Mouse (Mus musculus): ENCODE measurements around the gene Zbed3.
A peak's percentile ranks its signal among the peaks of the same experiment; 100 is the strongest.

Gene Zbed3

DNA sequence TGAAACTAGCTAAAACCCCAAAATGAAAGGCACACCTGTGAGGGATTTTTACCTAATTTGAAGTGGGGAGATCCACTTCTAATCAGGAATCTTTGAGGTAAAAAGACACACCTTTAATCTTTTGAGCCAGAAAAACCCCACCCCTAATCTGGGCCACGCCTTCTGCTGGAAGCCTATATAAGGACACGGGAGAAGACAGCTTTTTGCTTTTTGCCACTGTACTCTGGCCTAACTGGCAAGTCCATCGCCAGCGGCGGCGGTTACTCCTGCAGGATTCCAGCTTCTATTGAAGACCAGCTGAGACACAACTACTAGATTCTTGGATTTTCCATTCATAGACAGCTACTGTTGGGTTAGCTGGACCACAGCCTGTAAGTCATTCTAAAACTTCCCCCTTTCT, at the start of gene Zbed3:
TSS of gene Zbed3 (plus strand) at position 213 of the 400 bp plus-strand sequence.
- DNase-seq, result no peak

DNA sequence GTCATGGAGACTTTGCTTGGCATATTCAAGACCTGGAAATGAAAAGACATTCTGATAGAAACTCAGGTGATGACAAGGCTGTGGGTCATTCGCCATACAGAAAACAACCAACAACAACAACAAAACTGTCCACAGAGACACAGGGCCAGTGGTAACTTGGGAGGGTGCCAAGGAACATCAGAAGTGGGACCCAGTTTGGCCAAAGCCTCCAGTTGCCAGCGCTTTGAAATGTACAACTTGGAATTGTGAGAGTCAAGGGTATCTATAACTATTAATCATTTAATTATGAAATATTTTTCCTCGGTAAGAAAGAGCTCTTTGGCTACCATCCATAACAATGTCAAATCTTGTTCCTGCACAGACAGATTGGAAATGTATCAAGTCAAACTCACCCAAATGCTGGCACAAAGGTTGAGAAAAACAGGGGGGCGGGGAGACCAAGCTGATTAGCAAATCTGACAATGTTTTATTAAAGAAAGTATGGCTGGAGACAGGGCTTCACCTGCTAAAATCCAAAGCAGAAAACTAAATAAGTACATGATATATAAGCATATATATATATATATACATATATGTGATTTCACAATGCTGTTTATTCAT, 44.9 kb upstream of the Zbed3 start:
- no peak for DNase-seq

DNA sequence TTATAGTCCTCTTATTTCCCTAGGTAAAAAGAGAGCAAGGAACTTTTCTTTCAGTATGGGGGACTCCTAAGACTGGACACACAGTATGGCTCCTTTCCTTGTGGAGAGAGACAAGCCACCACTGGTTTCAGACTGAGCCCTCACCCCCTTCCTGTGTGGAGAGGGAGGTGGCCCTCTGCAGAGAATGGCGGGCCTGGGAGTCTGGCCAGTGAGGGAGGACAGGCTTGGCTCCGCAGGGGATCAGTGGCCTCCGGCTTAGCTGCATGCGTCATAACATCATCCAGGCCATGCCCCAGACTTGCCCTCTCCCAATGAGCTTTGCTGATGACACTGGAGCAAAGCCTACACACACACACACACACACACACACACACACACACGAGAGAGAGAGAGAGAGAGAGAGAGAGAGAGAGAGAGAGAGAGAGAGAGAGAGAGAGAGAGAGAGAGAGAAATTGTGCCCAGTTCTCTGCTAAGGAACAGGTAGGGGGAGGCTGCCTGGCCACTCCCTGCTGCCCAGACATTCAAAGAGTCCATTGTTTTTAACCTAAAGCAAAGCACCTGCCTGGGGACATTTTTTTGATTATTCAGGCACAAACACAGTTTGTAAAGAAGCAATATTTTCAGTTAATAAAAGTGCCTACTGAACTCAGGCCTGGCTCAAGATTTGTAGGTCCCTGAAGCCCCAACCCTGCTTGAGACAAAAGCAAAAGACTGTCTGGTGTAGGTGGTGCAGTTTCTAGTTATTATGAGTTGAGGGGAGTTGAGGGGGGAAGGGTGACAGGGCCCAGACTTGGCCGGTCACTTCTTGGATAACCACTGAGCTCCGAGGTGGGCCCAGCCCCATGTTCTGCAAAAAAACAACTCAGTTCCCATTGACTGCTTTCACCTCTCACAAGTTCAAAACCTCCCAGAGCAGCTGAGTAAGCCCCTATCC, 41.4 kb upstream of the Zbed3 start:
- DNase-seq, result peak in 1 of 2 experiments; percentile 6

DNA sequence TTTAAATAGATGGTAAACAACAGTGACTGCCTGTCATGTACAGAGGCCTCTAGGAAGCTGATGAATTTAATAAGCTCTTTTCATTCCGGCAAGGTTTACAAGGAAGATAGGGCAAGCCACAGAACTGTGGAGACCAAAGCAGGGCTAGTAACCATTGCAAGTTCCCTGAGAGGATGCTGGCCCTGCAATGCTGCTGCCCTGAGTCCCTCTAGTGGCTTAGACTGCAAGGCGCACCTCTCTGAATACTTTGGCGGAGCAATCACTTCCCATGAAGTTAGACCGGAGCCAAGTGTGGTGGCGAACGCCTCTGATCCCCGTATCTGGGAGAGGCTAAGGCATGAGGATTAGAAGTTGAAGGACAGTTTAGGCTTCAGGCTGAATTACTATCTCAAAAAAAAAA, 36.4 kb upstream of the Zbed3 start:
- peak; percentile 47 to 48 for DNase-seq

DNA sequence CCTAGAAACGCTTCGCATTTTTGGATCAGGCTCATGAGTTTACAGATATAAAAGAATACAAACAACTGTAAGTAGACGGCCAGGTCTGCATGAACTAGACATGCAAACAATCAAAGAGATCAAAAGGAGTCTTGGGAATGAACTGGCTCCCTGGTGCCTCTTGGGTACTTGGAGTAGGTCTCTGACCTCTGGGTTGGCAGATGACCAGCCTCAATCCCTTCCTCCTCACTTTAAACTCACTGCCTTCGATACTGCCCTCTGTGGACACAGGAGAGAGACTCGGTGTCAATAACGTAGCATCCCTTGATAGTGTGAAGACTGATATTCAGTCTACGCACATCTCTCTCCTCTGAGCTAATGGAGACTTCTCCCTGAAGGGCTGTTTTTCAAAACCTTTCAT, 35.4 kb upstream of the Zbed3 start:
- DNase-seq, result no peak

DNA sequence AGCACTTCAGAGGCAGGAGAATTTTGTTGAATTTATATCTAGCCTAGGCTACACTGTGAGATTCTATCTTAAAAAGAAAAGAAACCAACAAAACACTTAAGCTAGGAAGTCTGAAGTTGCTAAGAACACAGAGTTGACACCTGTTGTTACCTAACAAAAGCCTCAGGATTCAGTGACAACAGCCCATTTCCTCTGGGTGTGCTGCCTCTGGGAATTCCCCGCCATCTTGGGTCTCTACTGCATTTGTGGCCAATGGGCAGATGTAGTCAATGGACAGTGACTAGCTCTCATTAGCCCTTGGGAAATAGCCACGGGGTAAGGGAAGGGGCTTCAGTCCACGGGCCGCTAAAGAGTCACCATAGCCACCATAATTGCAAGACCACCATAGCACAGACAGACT, 31.4 kb upstream of the Zbed3 start:
- DNase-seq, result no peak

DNA sequence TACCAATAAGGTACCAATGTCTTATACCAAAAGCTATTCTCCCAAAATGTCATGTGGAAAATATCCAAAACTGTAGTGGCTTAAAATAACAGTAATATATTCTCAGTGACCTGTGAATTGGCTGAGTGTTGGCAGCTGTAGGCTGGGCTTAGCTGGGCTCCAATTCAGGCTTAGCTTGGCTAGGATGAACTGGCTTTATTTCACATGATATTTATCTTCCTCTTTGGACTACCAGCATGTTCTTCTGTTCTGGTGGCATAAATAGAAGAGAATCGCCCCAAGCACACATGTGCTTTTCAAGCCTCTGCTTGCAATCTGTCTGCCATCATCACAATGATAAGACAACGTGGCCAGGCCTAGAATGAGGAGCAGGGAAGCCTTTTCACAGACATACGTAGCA, 23.5 kb upstream of the Zbed3 start:
- no peak for DNase-seq

DNA sequence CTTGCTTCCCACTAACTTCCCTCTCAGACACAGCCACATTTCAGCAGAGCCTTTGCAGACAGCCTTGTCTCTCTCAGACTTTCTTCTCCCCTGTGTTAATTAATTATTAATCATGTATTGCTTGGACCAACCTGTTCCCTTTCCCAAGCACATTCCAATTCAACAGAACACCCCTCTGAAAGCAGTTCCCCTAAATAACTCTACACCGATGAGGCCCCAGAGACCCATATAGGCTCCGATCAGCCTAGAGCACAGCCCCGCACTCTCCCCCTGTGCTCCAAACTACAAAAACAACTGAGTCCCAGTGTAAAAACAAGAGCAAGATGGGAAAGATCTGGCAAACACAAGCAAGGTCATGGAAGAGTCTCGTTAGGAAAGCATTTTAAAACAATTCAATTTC, 16.8 kb upstream of the Zbed3 start:
- no peak for DNase-seq

DNA sequence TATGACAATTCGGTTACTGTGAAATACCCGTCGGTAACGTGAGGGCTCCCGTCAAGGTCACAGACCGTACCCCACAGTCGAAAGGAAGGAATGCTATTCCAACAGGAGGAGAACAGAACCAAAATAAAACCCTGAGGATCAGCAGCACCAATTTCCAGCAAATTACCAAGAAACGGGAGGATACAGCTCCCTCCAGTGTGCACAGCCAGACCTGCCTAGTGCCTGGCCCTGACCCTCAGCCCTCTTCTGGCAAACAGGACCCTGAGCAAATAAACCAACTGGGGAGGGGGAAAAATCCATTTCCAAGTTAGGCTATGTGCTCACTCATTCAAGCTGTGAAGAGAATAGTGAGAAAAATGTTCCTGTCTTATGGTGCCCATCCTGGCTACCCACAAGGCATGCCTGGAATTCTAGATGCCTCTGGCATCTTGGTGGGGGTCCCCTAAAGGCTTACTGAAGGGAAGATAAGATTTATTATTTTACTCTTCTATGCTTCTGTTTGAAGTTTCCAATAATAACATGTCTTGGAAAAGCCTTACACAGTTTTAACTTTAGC, 16.2 kb upstream of the Zbed3 start:
- DNase-seq, result no peak

DNA sequence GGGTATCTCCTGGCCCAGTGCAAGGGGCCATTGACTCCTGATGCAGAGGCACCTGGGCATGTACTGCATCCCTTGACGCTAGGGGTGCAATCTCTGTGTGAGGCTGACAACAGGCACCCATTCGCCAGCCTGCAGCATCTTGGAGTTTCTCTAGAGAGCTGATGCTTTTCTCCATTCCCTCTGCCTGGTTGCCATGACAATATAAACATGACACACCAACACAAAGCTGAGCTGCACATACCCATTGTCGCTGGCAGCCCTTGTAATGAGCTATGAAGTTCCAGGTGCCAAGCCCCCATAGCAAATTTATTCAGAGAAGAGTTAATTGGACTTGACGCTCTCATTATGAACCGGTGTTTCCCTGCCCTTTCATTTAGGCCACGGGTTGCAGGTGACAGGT, 11.4 kb upstream of the Zbed3 start:
- no peak for DNase-seq

DNA sequence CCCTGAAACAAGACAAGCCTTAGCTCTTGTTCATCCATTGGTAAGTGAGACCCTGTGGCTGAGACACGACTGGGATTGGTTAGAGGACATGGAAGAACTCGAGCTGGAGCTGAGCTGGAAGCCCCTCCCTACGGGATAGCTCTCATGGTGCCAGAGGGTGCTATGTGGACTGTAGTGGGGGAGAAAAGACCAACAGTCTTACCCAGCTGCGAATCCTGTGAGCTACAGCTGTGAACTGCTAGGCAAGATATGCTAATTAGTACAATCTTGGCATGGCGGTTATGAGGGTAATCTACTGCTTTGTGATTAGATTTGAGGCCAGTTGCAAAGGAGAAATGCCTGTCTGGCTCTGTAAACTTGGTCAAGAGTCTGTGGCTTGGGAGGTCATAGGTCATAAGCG, 4.3 kb upstream of the Zbed3 start:
- DNase-seq, result no peak

DNA sequence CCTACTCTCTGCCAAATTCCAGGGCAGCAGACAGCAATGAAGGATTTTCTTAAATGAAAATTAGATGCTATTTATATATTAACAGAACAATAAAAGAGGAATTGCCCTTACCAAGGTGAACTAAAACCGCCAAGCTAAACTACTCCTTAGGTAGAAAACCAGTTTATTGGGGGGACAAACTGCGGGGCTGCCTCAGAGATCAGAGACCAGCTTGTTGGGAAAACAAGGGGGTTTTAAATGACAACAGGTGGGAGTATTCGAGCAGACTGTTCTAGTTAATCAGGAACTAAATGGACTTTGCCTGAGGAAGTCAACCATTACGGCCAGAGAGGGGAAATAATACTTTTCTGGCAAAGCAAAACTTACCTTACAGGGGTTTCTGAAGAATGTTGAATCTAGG, 3.0 kb upstream of the Zbed3 start:
- no peak for DNase-seq

DNA sequence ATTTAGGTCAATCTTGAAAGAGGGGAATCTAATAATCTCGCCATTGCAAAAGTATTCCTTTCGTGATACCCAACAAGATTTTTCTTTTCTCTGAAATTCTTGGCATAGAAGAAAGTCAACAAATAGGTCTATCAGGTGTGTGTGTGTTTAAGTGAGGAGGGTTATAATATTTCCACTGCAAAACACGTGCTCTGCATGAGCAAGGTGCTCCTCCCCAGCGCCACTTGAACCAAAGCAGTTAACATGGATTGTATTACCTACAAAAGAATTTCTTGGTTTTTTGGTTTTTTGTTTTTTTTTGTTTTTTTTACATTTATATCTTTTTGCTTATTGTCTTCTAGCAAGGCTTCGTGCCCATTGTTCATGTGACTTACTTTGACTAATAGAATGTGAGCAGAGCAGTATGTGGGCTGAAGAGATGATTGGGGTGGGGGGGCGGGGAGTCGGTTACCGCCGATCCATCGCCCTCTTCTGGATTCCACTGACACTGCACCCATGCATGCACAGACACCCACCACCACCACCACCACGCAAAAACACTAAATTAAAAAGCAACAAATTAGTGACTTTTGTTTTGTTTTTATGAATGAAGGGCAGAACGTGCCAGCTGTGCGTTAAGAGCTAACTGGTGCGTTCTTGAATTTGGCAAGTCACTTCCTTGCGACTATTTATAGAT, 676 bp downstream of the Zbed3 start:
- peak; percentile 76 to 77 for DNase-seq

DNA sequence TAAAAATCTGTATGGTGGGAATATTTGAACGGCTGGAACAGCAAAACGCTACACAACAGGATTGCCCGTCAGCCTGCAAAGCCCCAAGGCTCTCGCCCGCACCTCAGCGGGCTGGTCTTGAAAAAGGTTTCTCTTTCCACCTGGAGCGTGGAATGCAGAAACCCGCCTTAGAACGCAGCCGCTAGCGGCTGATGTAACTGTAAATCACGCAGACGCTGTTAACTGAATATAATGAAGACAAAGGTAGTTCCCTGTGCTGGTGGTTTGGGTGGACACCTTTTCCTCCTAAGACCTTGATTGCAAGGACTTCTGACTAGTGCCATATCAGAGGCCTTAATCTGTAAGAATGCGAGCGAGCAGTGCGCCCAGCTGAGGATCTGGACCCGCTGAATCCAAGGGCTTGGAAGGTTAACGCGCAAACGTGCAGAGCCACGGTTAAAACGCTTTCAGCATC, 1.2 kb downstream of the Zbed3 start:
- DNase-seq, result peak in 1 of 2 experiments; percentile 36

DNA sequence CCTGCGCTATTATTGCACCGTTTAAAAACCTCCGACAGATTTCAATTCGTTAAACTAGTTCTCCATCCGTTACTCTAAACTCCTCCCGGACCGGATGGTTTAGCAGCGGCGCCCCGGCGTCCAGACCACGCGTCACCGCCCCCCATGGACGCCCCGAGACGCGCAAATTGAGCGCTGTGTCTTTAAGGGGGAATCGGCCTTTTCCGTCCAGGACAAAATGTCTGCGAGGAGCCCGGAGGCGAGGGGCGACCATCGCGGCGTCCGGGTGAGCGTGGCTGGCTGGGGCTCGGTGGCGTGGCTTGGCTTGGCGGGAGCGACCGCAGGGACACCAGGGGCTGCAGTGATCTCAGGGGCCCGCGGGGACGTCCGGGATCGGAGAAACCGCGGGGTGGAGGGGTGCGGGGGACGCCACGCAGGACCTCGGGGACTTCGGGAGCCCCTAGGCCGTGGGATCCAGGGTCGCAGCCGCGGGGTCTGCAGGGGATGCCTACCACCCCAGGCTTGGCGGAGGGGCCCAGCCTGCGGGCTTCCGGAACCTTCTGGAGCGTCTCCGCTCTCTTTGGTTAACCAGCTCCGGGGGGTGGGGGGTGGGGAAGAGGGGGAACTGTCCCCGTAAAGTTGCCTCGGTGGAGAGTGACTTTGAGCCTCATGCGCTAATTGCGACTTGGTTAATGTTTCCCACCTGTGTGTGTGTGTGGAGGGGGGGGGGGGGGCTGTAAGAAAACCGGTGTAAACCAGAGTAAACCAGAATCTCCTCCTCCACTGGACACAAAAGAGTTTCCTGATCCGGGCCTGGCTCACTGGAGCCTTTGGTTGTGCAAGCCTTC, 1.9 kb downstream of the Zbed3 start:
- peak; percentile 67 to 71 for DNase-seq

DNA sequence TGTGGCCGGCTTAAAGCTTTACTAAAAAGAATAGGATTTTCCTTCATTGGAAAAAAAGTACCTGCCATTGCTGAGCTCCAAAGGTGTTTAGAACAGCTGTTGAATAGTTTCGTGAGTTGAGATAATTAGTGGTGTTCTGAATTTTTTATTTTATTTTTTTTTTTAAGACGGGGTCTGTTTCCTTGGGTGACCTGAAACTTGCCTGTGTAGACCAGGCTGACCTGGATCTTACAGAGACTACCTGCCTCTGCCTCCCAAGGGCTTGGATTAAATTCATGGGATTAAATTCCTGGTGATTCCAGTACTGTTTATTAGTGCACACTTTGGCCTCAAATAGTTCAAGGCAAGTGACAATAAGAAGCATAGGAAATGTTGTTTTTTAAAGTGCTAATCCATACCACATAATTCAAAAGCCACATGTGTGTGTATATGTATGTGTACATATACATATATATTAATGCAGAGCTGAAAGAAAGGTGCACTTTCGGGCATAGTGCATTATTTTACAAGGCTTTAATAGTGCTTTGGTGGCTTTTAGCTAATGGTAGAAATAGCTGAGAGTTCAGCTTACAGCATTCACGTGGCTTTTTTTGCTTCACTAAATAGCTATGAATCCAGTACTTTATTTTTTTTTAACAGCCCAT, 2.6 kb downstream of the Zbed3 start:
- no peak for DNase-seq

DNA sequence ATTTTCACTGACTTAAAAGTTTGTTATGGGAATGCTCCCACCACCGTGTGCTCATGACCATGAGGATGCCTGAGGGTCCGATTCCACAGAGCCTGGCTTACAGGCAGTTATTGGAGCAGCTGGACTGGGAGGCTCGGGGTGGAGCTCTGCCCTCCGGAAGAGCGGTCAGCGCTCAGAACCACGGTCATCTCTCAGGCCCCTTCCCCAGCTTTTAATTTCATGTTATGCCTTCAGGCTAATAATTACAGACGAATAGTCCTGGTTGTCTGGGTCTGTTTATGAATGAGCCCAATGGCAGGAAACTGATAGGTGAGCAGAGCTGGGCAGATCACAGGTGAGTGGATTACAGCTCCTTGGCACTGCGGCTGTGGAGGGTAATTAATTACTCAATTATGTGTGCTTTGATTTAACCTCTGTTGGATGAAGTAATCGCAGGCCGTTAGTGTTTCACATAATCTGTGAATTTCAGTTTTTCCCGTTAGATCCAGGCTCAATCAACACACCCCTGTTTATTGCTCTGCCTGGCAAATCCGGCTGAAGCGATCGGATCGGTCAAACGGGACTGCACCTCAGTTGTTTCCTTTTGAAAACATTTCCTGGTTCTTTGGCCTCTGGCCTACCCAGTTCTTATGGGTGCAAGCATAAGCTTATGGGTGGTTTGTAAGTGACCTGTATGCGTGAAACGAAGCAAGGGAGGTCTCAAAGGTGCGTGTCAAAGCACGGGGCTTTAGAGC, 3.4 kb downstream of the Zbed3 start:
- DNase-seq, result peak in 1 of 2 experiments; percentile 33

DNA sequence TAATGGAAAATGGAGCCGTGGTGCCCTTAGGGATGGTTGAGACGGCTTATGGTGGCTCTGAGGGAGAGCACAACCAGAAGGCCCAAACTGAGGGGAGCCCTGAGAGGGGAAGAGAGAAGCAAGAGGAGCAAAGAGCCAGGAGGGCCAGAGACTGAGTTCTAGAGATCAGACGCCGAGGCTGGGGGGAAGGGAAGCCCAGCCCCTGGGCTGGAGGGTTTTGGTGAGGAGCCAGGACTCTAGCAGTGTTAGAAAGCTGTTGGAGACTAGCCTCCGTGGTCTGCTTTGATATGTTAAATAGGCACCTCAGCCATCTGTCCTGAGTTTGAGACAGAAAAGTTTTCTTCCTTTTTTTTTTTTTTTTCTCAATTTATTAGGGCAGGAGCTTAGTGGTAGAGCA, 3.9 kb downstream of the Zbed3 start:
- DNase-seq, result peak in 1 of 2 experiments; percentile 46

DNA sequence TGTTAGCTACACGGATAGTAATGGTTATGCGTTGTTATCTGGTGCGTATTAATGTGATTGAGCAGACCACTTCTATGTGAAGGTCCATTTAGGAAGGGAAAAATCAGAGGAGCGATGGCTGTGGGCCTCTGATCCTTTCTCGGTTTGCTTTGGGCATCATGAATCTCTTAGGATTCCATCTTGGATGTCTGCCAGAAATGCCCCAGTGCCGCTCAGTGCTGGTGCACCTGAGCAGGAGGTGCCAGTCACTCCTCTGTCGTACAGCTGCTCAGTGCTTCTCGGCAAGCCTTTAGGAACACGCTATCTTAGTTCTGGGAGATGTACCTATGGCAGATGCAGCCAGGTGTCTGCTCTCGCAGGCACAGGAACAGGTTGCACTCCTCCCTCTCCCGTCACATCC, 5.4 kb downstream of the Zbed3 start:
- DNase-seq, result peak; percentile 21 to 24

DNA sequence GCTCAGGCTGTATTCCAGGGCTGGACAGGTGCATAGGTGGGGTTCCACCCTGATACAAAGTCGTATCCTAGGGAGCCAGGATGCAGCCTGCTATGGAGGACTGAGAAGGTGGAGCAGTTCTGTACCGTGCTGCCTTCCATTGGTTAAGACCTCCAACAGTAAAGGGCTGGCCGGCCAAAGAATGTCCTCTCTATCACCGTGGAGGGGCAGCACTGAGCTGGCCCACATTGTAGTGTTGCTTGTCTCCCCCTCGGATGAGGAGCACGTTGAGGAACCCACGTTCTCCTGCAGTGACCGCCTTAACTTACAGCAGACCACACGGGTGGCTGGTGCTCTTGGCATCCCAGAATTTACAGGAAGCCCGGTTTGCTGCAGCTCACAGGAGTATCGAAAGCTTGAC, 7.1 kb downstream of the Zbed3 start:
- no peak for DNase-seq

Measured in cerebellum, postnatal 36 days (tissue).